Mouse (Mus musculus) embryonic fibroblast, embryonic 13.5 days (primary cell): ENCODE results near the gene Sec14l1. TPM values are rescaled to one million over a fixed set of nuclear protein-coding genes. Genes with fewer than 3 reads are reported as not detected.
A peak's percentile ranks its signal among the peaks of the same experiment; 100 is the strongest.

Experiments used
- H3K27ac ChIP-seq: 2 replicates; pipeline ENCODE4 v1.5.1; 2012; ENCODE audit warnings: low read length, control low read depth, inconsistent platforms; ENCODE audit not compliant: insufficient read depth
- H3K4me1 ChIP-seq: 2 replicates; pipeline ENCODE4 v1.6.1; 2011; ENCODE audit warnings: low read length; ENCODE audit not compliant: control insufficient read depth, insufficient read depth
- H3K4me3 ChIP-seq: 2 replicates; pipeline ENCODE4 v1.5.1; 2011; ENCODE audit warnings: mild to moderate bottlenecking, control low read depth, low read length; ENCODE audit not compliant: insufficient read depth
- CTCF ChIP-seq: IDR thresholded peaks from 2 replicates; pipeline ENCODE4 v1.5.1; 2011; ENCODE audit warnings: mild to moderate bottlenecking, control low read depth, low read length, moderate library complexity, borderline replicate concordance; ENCODE audit not compliant: insufficient read depth
- POLR2A ChIP-seq: IDR thresholded peaks from 2 replicates; pipeline ENCODE4 v1.6.1; 2011; ENCODE audit warnings: low read depth, mild to moderate bottlenecking, control low read depth, low read length, moderate library complexity
- polyA plus RNA-seq: library from polyadenylated mRNA; stranded (reverse); fragments of >200 nt; gene quantifications from 2 replicates; pipeline ENCODE4 v1.2.4, GENCODE M21; 2011; ENCODE audit warnings: low read depth; ENCODE audit not compliant: missing spikeins, insufficient read length

Gene Sec14l1
- polyA plus RNA-seq, 1 experiment: 70.4 TPM

DNA sequence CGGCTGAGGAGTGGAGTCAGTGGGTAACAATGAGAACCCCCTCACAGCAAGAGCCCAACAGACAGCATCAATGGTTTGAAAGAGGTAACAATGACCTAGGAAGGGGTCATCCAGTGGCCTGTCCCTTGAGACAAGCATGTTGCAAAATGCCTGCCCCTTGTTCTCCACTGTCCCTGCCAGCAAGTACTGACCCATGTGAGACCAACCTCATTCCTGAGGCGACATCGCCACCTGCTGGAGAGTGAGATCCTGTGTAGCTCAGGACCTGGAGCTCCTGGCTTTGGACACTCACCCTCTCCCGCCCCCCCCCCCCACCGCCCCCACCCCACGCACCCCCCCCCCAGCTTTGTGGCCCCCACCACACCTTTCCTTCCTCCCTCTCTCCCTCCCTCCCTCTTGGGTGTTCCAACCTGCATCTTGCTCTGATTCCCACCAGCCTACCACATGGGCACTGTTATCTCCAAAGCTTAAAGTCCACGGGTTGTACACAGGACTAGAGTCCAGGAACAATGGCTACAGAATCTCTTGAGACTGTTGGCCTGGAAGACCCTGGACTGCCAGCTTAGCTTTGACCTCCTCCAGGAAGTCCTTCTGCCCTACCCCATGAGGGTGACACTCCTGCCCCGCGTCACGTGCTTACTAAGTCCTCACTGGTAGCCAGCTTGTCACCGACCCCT is 62.5 kb downstream of the Sec14l1 start:
- H3K4me3 ChIP-seq: no peak overlapping the region
- TF ChIP-seq POLR2A (no peak), CTCF (peak; percentile 98)
- H3K4me1 ChIP-seq: no peaks in the 10 kb centered on the region
- no peak overlapping the region for H3K27ac ChIP-seq

DNA sequence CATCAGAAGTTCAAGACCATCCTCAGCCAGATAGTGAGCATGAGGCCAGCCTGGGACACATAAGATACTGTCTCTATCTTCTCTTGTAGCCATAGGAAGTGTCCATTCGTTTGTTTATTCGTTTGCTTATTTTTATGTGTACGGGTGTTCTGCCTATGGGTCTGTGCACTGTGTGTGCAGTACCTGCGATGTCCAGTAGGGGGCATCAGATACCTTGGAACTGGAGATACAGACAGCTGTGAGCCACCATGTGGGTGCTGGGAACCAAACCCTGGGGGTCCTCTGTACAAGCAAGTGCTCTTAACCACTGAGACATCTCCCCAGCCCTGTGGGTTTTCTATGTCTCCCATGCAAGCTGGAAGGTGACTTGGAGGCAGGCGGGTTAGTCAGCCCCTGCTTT is 64.9 kb downstream of the Sec14l1 start:
- no peak overlapping the region for H3K27ac ChIP-seq
- H3K4me3 ChIP-seq: no peak overlapping the region
- H3K4me1 ChIP-seq: no peaks in the 10 kb centered on the region
- TF ChIP-seq CTCF (0 out of 2 replicates have a peak, but pooled peaks have one; percentile 20), POLR2A (no peak)

DNA sequence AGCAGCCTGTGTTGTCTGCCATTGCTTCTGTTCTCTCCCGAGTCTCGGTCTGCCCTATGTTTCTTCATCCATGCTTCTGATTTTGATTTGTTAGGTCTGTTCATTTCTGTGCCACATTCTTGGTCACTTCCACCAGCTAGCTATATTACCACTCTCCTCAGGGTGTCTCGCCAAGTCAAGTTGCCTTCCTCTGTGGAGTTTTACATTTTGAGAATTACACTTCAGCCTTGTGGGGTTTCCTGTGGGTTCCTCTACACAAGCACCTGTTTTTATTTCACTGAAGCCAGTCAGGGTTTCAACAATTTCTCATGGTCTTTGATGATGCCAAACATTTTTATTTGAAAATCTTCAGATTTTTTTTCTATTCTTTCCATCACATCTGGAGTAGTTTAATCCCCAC is 67.8 kb downstream of the Sec14l1 start:
- H3K4me3 ChIP-seq: no peak overlapping the region
- TF ChIP-seq POLR2A: no peak
- TF ChIP-seq CTCF: no peak
- H3K27ac ChIP-seq: no peak overlapping the region
- H3K4me1 ChIP-seq: no peaks in the 10 kb centered on the region

DNA sequence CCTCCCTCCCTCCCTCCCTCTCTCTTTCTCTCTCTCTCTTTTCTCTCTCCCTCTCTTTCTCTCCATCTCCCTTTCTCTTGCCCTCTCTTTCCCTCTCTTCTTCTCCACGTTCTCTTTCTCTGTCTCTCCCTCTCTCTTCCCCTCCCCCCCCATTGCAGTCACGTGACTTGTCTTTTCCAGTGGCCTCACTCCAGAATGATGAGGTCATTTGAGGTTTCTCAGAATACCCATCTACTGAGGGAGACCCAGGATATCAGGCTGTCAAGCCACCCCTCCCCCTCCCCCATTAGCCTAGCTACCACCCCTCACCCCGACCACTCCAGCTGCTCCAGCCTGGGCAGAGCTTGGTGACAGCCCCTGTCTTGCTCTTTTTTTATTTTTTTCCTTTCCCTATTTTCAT is 68.3 kb downstream of the Sec14l1 start:
- no peaks in the 10 kb centered on the region for H3K4me1 ChIP-seq
- H3K4me3 ChIP-seq: no peak overlapping the region
- TF ChIP-seq POLR2A (no peak), CTCF (no peak)
- H3K27ac ChIP-seq: no peak overlapping the region

DNA sequence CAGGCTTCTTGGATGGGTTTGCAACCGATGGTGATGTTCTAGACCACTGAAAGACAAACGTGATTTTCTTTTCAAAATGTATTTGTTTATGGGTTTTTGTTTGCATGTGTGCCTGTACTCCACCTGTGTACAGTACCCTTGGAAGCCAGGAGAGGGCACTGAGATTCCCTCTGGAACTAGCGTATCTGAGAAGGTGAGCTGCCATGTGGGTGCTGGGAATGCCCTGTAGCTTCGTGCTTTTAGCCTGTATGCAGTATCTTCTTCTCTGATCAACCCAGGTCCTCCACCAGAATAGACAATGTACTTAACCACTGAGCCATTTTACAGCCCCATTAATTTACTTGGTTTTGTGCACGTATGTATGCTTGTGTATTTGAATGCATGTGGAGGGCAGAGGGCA is 68.9 kb downstream of the Sec14l1 start:
- H3K27ac ChIP-seq: no peak overlapping the region
- no peak overlapping the region for H3K4me3 ChIP-seq
- TF ChIP-seq POLR2A (no peak), CTCF (no peak)
- no peaks in the 10 kb centered on the region for H3K4me1 ChIP-seq

DNA sequence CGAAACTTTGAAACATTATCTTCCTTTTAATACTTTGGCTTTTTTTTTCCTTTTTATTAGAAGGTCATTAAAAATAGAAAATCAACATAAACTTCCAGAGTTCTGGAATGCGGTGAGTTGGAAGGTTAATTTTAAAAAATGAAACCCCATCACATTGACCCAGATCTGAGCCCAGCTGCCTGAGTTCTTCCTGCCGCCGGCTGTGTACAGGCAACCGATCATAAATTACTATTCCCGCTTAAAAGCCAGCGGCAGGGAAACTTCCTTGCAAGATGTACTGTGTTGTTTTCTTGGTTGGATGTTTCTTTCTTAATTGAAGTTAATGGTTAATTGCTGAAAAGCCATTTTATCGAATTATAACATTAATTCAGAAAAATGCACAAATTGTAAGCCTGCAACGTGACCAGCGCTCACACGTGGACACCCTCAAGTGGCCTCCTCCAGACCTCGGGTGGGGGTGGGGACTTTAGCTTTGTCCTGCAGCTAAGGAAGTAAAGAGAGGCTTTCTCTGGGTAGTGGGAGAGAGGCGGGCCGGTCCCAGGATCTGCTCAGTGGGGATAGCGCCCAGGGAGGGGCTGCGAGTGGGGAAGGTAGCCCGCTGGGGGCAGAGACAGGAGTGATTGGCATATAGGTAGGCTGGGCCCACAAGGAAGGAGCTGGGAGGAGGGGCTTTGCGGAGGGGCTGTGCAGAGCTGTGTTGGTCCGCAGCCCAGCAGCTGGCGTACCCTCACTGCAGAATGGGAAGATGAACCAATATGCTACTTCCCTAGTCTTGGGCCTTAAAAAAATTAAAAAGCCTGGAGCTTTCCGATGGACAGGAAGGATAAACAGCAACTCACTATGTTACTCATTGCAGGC is 70.3 kb downstream of the Sec14l1 start:
- TF ChIP-seq POLR2A: no peak
- TF ChIP-seq CTCF: no peak
- Histone ChIP-seq H3K27ac (no peak overlapping the region), H3K4me1 (no peaks in the 10 kb centered on the region), H3K4me3 (no peak overlapping the region)

DNA sequence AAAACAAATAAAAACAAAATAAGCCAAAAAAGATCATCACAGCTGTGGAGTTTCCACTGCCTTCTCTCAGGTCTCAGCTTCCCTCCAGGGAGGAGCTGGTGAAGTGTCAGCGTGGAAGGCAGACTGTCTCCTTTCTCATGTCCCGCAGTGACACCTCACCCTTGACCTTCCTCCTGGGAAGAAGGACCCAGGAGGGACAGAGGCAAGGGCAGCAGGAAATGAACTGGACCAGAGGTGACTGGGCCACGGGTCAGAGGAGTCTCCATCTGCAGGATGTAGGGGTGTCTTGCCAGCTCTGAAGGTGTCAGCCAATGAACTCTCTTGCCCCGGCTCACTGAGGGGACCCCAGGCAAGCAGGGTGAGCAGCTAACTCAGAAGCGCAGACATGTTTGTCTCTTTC is 76.6 kb downstream of the Sec14l1 start:
- Histone ChIP-seq H3K4me3 (no peak overlapping the region), H3K4me1 (no peaks in the 10 kb centered on the region), H3K27ac (no peak overlapping the region)
- TF ChIP-seq POLR2A (no peak), CTCF (no peak)

DNA sequence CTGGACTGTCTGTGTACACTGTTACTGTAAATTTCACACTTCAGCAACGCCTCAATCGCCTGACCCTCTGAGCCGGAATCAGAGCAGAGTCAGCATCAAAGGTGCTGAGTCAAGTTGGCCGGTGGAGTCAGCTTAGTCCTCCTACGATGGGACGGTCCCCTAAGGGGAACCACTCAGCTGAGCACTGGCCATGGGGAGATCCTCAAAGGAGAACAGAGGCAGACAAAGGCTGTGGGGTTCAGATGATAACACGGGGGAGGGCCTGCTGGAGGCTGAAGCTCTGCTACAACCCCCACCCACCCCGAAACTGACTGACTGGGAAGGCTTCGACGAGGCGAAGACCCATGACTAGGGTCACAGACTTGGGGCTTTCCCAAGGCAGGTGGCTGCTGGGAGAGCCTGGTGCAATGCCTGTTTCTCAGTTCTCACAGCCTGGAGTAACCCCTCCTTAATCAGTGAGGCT is 79.5 kb downstream of the Sec14l1 start:
- no peak overlapping the region for H3K4me3 ChIP-seq
- no peaks in the 10 kb centered on the region for H3K4me1 ChIP-seq
- no peak overlapping the region for H3K27ac ChIP-seq
- TF ChIP-seq CTCF: no peak
- no peak for TF ChIP-seq POLR2A

DNA sequence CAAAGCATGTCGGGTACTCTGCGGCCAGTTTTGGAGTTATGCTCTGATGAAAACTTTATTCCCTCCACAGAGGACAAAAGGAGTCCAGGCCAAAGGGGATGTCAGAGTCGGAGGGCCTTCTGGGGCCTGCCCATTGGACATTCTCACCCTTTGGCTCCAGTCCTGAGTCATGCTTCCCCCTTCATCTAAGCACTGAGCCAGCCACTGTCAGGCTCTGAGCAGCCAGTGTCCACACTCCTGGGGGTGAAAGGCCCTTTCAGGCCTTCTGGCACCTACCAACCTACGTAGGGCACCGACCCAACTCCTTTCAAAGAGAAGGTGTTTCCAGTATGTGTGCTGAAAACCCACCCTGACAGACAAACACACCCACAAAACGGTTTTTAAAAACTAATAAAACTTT is 80.6 kb downstream of the Sec14l1 start:
- no peak overlapping the region for H3K4me3 ChIP-seq
- H3K4me1 ChIP-seq: no peaks in the 10 kb centered on the region
- H3K27ac ChIP-seq: no peak overlapping the region
- TF ChIP-seq CTCF (no peak), POLR2A (no peak)

DNA sequence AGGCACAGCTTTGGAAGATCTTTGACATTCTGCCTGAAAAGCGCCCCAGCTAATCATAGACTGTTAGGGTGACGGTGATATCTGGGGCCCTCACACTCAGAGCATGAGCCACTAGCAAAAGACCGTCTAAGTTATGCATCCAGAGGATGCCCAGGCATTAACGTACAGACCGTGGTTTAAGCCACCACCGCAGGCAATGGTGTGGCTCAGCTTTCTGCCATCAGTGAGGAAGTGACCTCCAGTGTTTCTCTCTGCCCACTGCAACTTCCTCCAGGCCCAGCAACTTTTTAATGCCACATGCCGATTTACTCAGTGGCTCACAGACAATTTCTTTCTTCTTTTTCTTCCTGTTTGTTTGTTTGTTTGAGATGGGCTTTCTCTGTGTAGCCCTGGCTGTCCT is 81.7 kb downstream of the Sec14l1 start:
- TF ChIP-seq POLR2A: no peak
- no peak for TF ChIP-seq CTCF

More for the DNA sequence above, 81.7 kb downstream of the Sec14l1 start:
- no peak overlapping the region for H3K27ac ChIP-seq
- no peaks in the 10 kb centered on the region for H3K4me1 ChIP-seq
- H3K4me3 ChIP-seq: no peak overlapping the region
